Mouse (Mus musculus): Measurements from ENCODE around the gene Nubpl. TPM values are rescaled to one million over a fixed set of nuclear protein-coding genes. Genes with fewer than 3 reads are reported as not detected.
"Not testable (repeated sequence)": the region's sequence is repeated elsewhere in the genome, so short reads cannot be mapped to it uniquely, and the experiment has no call there.

Nubpl gene
- polyA plus RNA-seq, 1 experiment from 2014 or later, result 18.3 TPM

DNA sequence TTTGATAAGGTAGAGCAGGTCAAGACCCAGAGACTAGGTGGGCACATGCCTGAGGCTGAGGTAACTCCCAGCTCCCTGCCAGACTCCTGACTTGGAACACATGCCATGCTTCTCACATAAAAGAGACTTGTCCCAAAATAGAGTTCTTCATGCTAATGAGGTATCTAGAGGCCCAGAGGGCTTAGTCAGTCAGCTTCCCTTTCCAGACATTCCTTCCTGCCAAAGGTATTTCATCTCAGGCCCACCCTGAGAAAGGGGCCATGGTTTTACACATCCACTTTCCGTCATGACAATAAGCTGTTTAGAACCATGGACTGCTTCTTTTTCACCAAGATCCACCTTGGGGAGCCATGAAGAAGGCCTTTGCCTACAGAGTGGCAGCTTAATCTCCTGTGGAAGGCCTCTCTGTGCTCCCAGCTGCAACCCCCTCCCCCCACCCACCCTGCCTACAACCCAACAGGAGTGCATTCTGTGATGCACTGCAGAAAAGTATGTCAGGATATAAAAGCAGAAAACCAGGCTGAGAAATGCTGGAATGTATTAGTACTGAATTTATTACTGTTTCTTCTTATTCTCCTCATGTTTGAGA, 88.8 kb downstream of the Nubpl start:
- DNase-seq (ENCODE audit: low spot score), result no peak
- Histone ChIP-seq H3K27me3 (ENCODE audit: low read depth, poor library complexity, severe bottlenecking) (no peaks in the 10 kb centered on the region), H3K9me3 (replicated peaks) (no peaks in the 10 kb centered on the region), H3K27ac (0 out of 2 replicates have a peak overlapping the region, but pooled peaks have one; percentile 25), H3K36me3 (no peaks in the 10 kb centered on the region), H3K4me1 (peaks cover 13% of the 10 kb centered on the region), H3K4me3 (no peak overlapping the region)
- WGBS, result 67% methylated on average over 1 of the region's 1 CpGs

- no peak for DNase-seq (ENCODE audit: low spot score)
- Histone ChIP-seq H3K36me3 (no peaks in the 10 kb centered on the region), H3K27ac (no peak overlapping the region), H3K9me3 (replicated peaks) (no peaks in the 10 kb centered on the region), H3K4me1 (peaks cover 13% of the 10 kb centered on the region), H3K27me3 (ENCODE audit: low read depth, poor library complexity, severe bottlenecking) (no peaks in the 10 kb centered on the region), H3K4me3 (no peak overlapping the region)
- 82% methylated on average over 5 of the region's 5 CpGs for WGBS
Measured at GRCm38 (mm10) chr12:52186963-52187590, 89.5 kb downstream of the Nubpl start.

DNA sequence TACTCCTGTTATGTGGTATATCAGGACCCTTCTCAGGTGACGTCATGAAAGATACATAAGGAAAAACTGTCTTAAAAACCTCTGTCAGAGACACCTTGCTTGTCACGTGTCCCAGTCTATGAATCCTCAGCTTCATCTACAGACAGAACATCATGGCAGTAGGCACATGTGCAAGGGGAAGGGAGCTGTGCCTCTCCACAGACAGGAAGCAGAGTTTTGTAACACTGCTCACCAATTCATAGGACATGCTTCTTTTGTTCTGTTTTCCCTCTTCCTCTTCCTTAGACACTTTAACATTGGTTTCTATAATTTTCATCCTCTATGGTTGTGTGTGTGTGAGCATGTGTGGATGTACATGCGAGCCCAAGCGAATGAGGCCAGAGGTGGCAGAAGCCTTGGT, 100.9 kb downstream of the Nubpl start:
- WGBS, result 78% methylated on average over 4 of the region's 4 CpGs
- Histone ChIP-seq H3K27ac (no peak overlapping the region), H3K27me3 (ENCODE audit: low read depth, poor library complexity, severe bottlenecking) (no peaks in the 10 kb centered on the region)

GRCm38 (mm10) chr12:52209121-52209610, 111.6 kb downstream of the Nubpl start:
- Histone ChIP-seq H3K36me3 (no peaks in the 10 kb centered on the region), H3K4me3 (no peak overlapping the region), H3K9me3 (replicated peaks) (no peaks in the 10 kb centered on the region), H3K27ac (no peak overlapping the region), H3K27me3 (ENCODE audit: low read depth, poor library complexity, severe bottlenecking) (no peaks in the 10 kb centered on the region), H3K4me1 (no peaks in the 10 kb centered on the region)
- no peak for DNase-seq (ENCODE audit: low spot score)
- WGBS, result 84% methylated on average over 3 of the region's 3 CpGs

More for the DNA sequence above, 100.9 kb downstream of the Nubpl start:
- Histone ChIP-seq H3K9me3 (replicated peaks) (no peaks in the 10 kb centered on the region), H3K4me1 (no peaks in the 10 kb centered on the region), H3K36me3 (no peaks in the 10 kb centered on the region), H3K4me3 (no peak overlapping the region)
- no peak for DNase-seq (ENCODE audit: low spot score)

DNA sequence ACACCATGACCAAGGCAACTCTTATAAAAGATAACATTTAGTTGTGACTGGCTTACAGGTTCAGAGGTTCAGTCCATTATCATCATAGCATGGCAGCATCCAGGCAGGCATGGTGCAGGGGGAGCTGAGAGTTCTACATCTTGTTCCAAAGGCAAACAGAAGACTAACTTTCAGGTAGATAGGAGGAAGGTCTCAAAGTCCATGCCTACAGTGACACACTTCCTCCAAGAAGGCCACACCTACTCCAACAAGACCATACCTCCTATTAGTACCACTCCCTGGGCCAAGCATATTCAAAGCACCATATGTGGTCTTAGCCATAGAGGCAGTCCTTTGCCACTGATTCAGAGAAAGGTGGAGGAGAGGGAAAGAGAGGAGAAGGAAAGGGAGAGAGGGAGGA, 113.6 kb downstream of the Nubpl start:
- H3K4me1 ChIP-seq, result no peaks in the 10 kb centered on the region
- no peaks in the 10 kb centered on the region for H3K36me3 ChIP-seq
- no peak overlapping the region for H3K4me3 ChIP-seq
- no peaks in the 10 kb centered on the region for H3K9me3 ChIP-seq (replicated peaks)
- H3K27ac ChIP-seq, result no peak overlapping the region
- DNase-seq (ENCODE audit: low spot score), result no peak
- no peaks in the 10 kb centered on the region for H3K27me3 ChIP-seq (ENCODE audit: low read depth, poor library complexity, severe bottlenecking)

DNA sequence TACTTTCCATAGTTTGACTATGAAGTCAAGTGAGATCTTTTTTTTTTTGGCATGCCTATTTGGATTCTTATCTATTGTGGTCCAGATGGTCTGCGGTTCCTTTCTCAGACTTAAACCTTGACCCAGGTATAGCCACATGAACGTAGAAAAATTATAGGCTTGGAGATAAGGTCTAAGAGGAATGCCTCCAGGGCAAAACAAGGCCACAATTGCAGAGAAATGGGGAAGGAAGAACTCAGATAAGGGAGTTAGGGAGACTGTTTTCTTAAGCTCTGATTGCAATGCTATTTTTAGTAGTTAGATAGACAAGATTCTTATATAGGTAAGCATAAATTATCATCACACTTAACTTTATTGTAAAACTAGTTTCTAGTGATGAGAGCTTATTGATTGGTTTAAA, 117.3 kb downstream of the Nubpl start:
- WGBS, result 76% methylated on average over 2 of the region's 2 CpGs

GRCm38 (mm10) chr12:52224954-52225353, 127.4 kb downstream of the Nubpl start:
- Histone ChIP-seq H3K36me3 (no peaks in the 10 kb centered on the region), H3K4me1 (no peaks in the 10 kb centered on the region), H3K27ac (no peak overlapping the region), H3K9me3 (replicated peaks) (no peaks in the 10 kb centered on the region), H3K27me3 (ENCODE audit: low read depth, poor library complexity, severe bottlenecking) (no peaks in the 10 kb centered on the region), H3K4me3 (no peak overlapping the region)
- 90% methylated on average over 4 of the region's 4 CpGs for WGBS
- DNase-seq (ENCODE audit: low spot score), result no peak

More for the DNA sequence above, 117.3 kb downstream of the Nubpl start:
- no peaks in the 10 kb centered on the region for H3K27me3 ChIP-seq (ENCODE audit: low read depth, poor library complexity, severe bottlenecking)
- no peaks in the 10 kb centered on the region for H3K9me3 ChIP-seq (replicated peaks)
- no peak for DNase-seq (ENCODE audit: low spot score)
- no peak overlapping the region for H3K4me3 ChIP-seq
- no peak overlapping the region for H3K27ac ChIP-seq
- no peaks in the 10 kb centered on the region for H3K36me3 ChIP-seq
- H3K4me1 ChIP-seq, result no peaks in the 10 kb centered on the region

- no peak overlapping the region for H3K4me3 ChIP-seq
- no peak overlapping the region for H3K27ac ChIP-seq
- no peaks in the 10 kb centered on the region for H3K36me3 ChIP-seq
- DNase-seq (ENCODE audit: low spot score), result no peak
- H3K27me3 ChIP-seq (ENCODE audit: low read depth, poor library complexity, severe bottlenecking), result no peaks in the 10 kb centered on the region
- no peaks in the 10 kb centered on the region for H3K4me1 ChIP-seq
- 95% methylated on average over 3 of the region's 3 CpGs for WGBS
- no peaks in the 10 kb centered on the region for H3K9me3 ChIP-seq (replicated peaks)
Measured at GRCm38 (mm10) chr12:52228746-52229145, 131.2 kb downstream of the Nubpl start.

DNA sequence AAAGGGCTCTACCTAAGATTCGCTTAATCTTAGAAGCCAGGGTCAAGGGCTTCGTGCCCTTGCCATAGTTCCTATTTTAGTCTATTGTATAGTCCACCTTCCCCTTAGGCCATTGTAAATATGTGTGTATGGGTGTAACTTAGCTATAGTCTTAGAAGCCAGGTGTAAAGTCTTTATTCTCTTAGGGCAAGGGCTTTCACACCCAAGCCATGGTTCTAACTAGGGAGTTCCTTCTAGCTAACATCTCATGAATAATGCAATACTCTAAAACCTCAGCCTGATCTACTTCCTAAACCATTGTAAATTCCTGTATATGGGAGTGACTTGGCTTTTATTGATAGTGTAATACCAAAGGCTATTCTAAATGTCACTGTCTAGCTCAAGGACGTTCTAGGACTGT, 134.4 kb downstream of the Nubpl start:
- DNase-seq (ENCODE audit: low spot score); H3K4me3 ChIP-seq: not testable (repeated sequence)
- 95% methylated on average over 3 of the region's 3 CpGs for whole genome bisulfite sequencing

GRCm38 (mm10) chr12:52242712-52243111, 145.2 kb downstream of the Nubpl start:
- Histone ChIP-seq H3K36me3 (no peaks in the 10 kb centered on the region), H3K27ac (no peak overlapping the region), H3K4me3 (no peak overlapping the region), H3K27me3 (ENCODE audit: low read depth, poor library complexity, severe bottlenecking) (no peaks in the 10 kb centered on the region), H3K9me3 (replicated peaks) (no peaks in the 10 kb centered on the region), H3K4me1 (no peaks in the 10 kb centered on the region)
- WGBS, result 92% methylated on average over 2 of the region's 2 CpGs
- DNase-seq (ENCODE audit: low spot score), result no peak

More for the DNA sequence above, 134.4 kb downstream of the Nubpl start:
- H3K36me3 ChIP-seq; H3K27me3 ChIP-seq (ENCODE audit: low read depth, poor library complexity, severe bottlenecking); H3K27ac ChIP-seq; H3K4me1 ChIP-seq; H3K9me3 ChIP-seq (replicated peaks): not testable (repeated sequence)

GRCm38 (mm10) chr12:52247438-52247837, 149.9 kb downstream of the Nubpl start:
- H3K4me1 ChIP-seq, result no peaks in the 10 kb centered on the region
- no peaks in the 10 kb centered on the region for H3K9me3 ChIP-seq (replicated peaks)
- no peaks in the 10 kb centered on the region for H3K27me3 ChIP-seq (ENCODE audit: low read depth, poor library complexity, severe bottlenecking)
- H3K27ac ChIP-seq, result no peak overlapping the region
- DNase-seq (ENCODE audit: low spot score), result no peak
- no peak overlapping the region for H3K4me3 ChIP-seq
- 90% methylated on average over 9 of the region's 9 CpGs for WGBS
- no peaks in the 10 kb centered on the region for H3K36me3 ChIP-seq

DNA sequence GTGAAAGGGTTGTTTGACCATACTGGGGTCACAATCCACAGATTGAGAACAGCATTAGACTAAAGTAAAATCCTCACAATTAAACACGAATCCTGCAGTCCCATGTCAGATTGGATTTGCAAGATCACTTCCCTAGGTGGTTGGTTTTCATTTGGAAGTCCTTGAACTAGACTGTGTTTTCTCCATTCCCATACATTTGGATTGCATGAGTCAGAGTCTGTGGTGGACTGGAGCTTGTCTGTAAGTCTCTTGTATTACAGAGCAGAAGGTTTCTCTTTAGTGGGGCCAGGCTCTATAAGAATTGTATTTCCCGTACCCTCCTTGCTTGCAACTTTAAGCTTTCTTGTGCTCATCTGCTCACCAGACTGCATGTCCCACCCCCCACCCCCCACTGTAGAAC, 151.0 kb downstream of the Nubpl start:
- Histone ChIP-seq H3K27me3 (ENCODE audit: low read depth, poor library complexity, severe bottlenecking) (no peaks in the 10 kb centered on the region), H3K4me1 (no peaks in the 10 kb centered on the region), H3K9me3 (replicated peaks) (no peaks in the 10 kb centered on the region), H3K4me3 (no peak overlapping the region), H3K36me3 (no peaks in the 10 kb centered on the region), H3K27ac (no peak overlapping the region)
- no peak for DNase-seq (ENCODE audit: low spot score)
- 85% methylated on average over 2 of the region's 2 CpGs for WGBS

DNA sequence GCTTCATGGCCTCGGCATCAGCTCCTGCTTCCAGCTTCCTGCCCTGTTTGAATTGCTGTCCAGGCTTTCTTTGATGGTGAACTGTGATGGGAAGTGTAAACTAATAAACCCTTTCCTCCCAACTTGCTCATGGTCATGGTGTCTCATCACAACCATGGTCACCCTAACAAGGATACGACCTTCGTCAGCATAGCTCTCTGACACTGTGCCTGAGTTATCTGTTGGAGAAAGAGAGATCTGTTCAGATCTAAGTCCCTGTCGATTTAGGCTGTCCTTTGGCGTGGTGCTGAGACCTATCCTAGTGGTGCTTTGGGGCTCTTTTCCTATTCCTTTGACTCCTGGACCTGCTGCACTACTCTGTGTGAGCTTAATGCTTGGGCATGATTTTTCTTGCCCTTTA, 156.6 kb downstream of the Nubpl start:
- H3K4me3 ChIP-seq, result no peak overlapping the region
- H3K4me1 ChIP-seq, result no peaks in the 10 kb centered on the region
- no peaks in the 10 kb centered on the region for H3K9me3 ChIP-seq (replicated peaks)
- no peaks in the 10 kb centered on the region for H3K27me3 ChIP-seq (ENCODE audit: low read depth, poor library complexity, severe bottlenecking)
- H3K27ac ChIP-seq, result no peak overlapping the region
- DNase-seq (ENCODE audit: low spot score), result no peak
- 71% methylated on average over 5 of the region's 5 CpGs for WGBS
- no peaks in the 10 kb centered on the region for H3K36me3 ChIP-seq

All from limb, embryonic 10.5 days (tissue).